Mouse (Mus musculus): ENCODE data around the gene Rarres2. TPM values are rescaled to one million over a fixed set of nuclear protein-coding genes. Genes with fewer than 3 reads are reported as not detected.

The Rarres2 gene
- total RNA-seq, 1 experiment from 2014 or later: not detected

Other genes with a start within 250 kb of the Rarres2 start
- 14.5 and 15.5 TPM in 2 replicates for gene Krba1, start 177.2 kb downstream of the Rarres2 start, total RNA-seq (2017)
- 4.9 and 10.8 TPM in 2 replicates for gene Zfp467, start 127.0 kb downstream of the Rarres2 start, total RNA-seq (2017)
- gene Sspo, start 124.6 kb downstream of the Rarres2 start, total RNA-seq (2017): not detected in 2 replicates
- gene Atp6v0e2, start 35.2 kb downstream of the Rarres2 start, total RNA-seq (2017): 0.49 TPM in 1 of 2 replicates, not detected in the other
- 19.8 and 30.1 TPM in 2 replicates for gene Lrrc61, start 18.0 kb downstream of the Rarres2 start, total RNA-seq (2017)
- gene Gm45021, start 16.8 kb upstream of the Rarres2 start, total RNA-seq (2017): not detected in 2 replicates
- gene Repin1, start 21.1 kb upstream of the Rarres2 start, total RNA-seq (2017): 2.9 and 3.1 TPM in 2 replicates
- gene Gm44965, start 21.2 kb upstream of the Rarres2 start, total RNA-seq (2017): not detected in 2 replicates
- gene Zfp775, start 29.3 kb upstream of the Rarres2 start, total RNA-seq (2017): 1.1 and 2.6 TPM in 2 replicates
- gene AI854703, start 54.0 kb upstream of the Rarres2 start, total RNA-seq (2017): 0.12 and 0.35 TPM in 2 replicates
- gene Gimap8, start 74.4 kb upstream of the Rarres2 start, total RNA-seq (2017): 270 and 290 TPM in 2 replicates
- 132 and 133 TPM in 2 replicates for gene Gimap9, start 103.3 kb upstream of the Rarres2 start, total RNA-seq (2017)
- gene Gimap4, start 111.8 kb upstream of the Rarres2 start, total RNA-seq (2017): 627 and 688 TPM in 2 replicates
- 892 and 934 TPM in 2 replicates for gene Gimap6, start 135.4 kb upstream of the Rarres2 start, total RNA-seq (2017)
- gene Gm28053, start 145.8 kb upstream of the Rarres2 start, total RNA-seq (2017): 24.7 and 34.2 TPM in 2 replicates
- gene Gimap7, start 145.8 kb upstream of the Rarres2 start, total RNA-seq (2017): 121 TPM in 2 replicates
- 288 and 296 TPM in 2 replicates for gene Gimap1, start 166.3 kb upstream of the Rarres2 start, total RNA-seq (2017)
- 83.5 and 86.2 TPM in 2 replicates for gene Gimap5, start 173.4 kb upstream of the Rarres2 start, total RNA-seq (2017)
- 311 and 314 TPM in 2 replicates for gene Gimap3, start 198.1 kb upstream of the Rarres2 start, total RNA-seq (2017)